Mouse (Mus musculus): Measurements from ENCODE around the gene Gm29609.
"Not testable (repeated sequence)": the region's sequence is repeated elsewhere in the genome, so short reads cannot be mapped to it uniquely, and the experiment has no call there.

Gene Gm29609

DNA sequence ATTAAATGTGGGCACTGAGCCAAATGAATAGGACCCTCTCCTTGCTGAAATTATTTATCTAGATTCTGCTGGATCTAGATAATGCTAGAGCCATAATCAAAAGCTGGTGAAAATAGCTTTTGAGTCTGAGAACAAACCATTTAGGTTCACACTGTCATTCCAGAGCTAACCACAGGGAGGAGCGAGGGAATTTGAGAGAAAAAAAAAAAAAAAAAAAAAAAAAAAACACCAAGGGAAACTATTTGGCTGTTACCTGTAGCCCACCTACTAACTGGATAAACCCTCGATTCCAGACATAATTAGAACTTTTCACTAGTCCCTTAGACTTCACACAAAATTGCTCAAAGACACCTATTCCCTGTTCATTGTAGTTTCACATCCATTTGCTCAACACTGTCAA lies 39.4 kb upstream of the Gm29609 start:
- Histone ChIP-seq H3K4me1 (replicated peaks; ENCODE audit: low read depth, low read length) (peaks cover 39% of the 10 kb centered on the region), H3K36me3 (ENCODE audit: insufficient read depth, low read length) (peaks cover 14% of the 10 kb centered on the region; the same call in 1 of the 2 replicates), H3K9me3 (ENCODE audit: low read length) (no peaks in the 10 kb centered on the region), H3K4me3 (replicated peaks; ENCODE audit: low read length) (peak overlapping the region; percentile 100), H3K27me3 (ENCODE audit: insufficient read depth, low read length) (no peaks in the 10 kb centered on the region)
- TF ChIP-seq NANOG (IDR thresholded peaks at IDR 0.05; ENCODE audit: borderline replicate concordance, low read length): no peak
- no peak for TF ChIP-seq POU5F1 (IDR thresholded peaks at IDR 0.05; ENCODE audit: borderline replicate concordance, low read length)
- TF ChIP-seq CTCF (conservative IDR thresholded peaks at IDR 0.05; ENCODE audit: low read length): peak; percentile 36; the same call in 1 of the 2 replicates

DNA sequence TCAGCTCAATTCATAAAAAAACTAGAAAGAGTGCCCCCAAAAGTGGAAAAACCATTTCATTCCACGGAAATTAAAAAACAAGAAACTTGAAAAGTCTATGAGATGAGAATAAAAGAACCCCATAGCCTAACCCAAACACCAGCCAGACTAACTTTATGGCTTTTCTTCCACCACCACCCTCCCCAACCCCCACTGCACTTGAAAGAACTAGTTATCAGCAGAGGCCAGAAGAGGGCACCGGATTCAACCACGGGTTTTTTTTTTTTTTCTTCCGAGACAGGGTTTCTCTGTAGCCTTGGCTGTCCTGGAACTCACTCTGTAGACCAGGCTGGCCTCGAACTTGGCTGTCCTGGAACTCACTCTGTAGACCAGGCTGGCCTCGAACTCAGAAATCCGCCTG lies 38.6 kb upstream of the Gm29609 start:
- no peak for TF ChIP-seq CTCF (conservative IDR thresholded peaks at IDR 0.05; ENCODE audit: low read length)
- no peak for TF ChIP-seq POU5F1 (IDR thresholded peaks at IDR 0.05; ENCODE audit: borderline replicate concordance, low read length)
- no peak for TF ChIP-seq NANOG (IDR thresholded peaks at IDR 0.05; ENCODE audit: borderline replicate concordance, low read length)
- Histone ChIP-seq H3K9me3 (ENCODE audit: low read length) (no peaks in the 10 kb centered on the region), H3K36me3 (ENCODE audit: insufficient read depth, low read length) (peaks cover 14% of the 10 kb centered on the region; the same call in 1 of the 2 replicates), H3K4me3 (replicated peaks; ENCODE audit: low read length) (no peak overlapping the region), H3K27me3 (ENCODE audit: insufficient read depth, low read length) (no peaks in the 10 kb centered on the region), H3K4me1 (replicated peaks; ENCODE audit: low read depth, low read length) (peaks cover 39% of the 10 kb centered on the region)

DNA sequence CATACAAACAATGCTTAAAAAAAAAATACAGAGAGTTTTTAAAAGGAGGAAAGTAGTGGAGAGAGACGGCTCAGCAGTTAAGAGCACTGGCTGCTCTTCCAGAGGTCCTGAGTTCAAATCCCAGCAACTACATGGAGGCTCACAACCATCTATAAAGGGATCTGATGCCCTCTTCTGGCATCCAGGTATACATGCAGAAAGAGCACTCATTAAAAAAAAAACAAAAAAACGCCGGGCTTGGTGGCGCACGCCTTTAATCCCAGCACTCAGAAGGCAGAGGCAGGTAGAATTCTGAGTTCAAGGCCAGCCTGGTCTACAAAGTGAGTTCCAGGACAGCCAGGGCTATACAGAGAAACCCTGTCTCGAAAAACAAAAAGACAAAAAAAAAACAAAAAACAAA lies 36.8 kb upstream of the Gm29609 start:
- H3K4me1 ChIP-seq (replicated peaks; ENCODE audit: low read depth, low read length): peaks cover 48% of the 10 kb centered on the region
- H3K9me3 ChIP-seq (ENCODE audit: low read length): not testable (repeated sequence)

DNA sequence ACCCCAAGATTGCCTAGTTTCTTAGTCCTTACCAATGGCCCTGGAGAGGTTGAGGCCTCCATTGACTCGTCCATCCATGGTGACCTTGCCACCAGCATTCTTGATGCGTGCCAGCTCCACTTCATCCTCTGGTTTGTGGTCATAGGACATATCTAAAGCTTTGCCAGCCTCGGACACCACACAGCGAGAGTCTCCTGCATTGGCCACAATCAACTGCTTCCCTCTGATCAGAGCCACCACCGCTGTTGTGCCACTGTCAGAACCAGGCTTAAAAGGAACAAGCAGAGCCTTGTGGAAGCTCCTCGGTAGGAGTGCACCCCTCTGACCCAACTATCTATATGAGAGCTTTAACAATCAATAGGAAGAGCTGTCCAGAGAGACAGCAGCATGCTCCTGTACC lies 24.7 kb upstream of the Gm29609 start:
- no peak overlapping the region for H3K4me3 ChIP-seq (replicated peaks; ENCODE audit: low read length)

More for the DNA sequence above, 36.8 kb upstream of the Gm29609 start:
- H3K27me3 ChIP-seq (ENCODE audit: insufficient read depth, low read length); H3K4me3 ChIP-seq (replicated peaks; ENCODE audit: low read length): not testable (repeated sequence)
- H3K36me3 ChIP-seq (ENCODE audit: insufficient read depth, low read length): peaks cover 14% of the 10 kb centered on the region

DNA sequence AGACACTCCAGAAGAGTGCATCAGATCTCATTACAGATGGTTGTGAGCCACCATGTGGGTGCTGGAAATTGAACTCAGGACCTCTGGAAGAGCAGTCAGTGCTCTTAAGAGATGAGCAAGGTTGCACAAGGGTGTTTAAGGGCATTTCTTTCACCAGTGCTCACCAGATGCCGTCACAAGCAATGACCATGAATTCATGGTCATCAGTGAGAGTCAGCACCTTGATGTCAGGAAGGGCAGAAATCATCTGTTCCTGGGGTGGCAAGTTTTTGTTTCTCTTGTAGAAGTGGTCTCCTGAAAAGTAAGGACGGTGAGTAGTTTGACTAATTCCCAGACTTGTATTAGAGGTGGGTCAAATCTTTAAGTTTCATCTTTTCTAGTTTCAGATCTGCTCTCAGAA lies 24.2 kb upstream of the Gm29609 start:
- no peak overlapping the region for H3K4me3 ChIP-seq (replicated peaks; ENCODE audit: low read length)
- H3K36me3 ChIP-seq (ENCODE audit: insufficient read depth, low read length): peaks cover 85% of the 10 kb centered on the region
- H3K27me3 ChIP-seq (ENCODE audit: insufficient read depth, low read length): no peaks in the 10 kb centered on the region
- H3K9me3 ChIP-seq (ENCODE audit: low read length): no peaks in the 10 kb centered on the region
- peaks cover 47% of the 10 kb centered on the region for H3K4me1 ChIP-seq (replicated peaks; ENCODE audit: low read depth, low read length)
- no peak for TF ChIP-seq POU5F1 (IDR thresholded peaks at IDR 0.05; ENCODE audit: borderline replicate concordance, low read length)
- TF ChIP-seq NANOG (IDR thresholded peaks at IDR 0.05; ENCODE audit: borderline replicate concordance, low read length): no peak
- no peak for TF ChIP-seq CTCF (conservative IDR thresholded peaks at IDR 0.05; ENCODE audit: low read length)

More for the DNA sequence above, 24.7 kb upstream of the Gm29609 start:
- TF ChIP-seq POU5F1 (IDR thresholded peaks at IDR 0.05; ENCODE audit: borderline replicate concordance, low read length) (no peak), CTCF (conservative IDR thresholded peaks at IDR 0.05; ENCODE audit: low read length) (no peak), NANOG (IDR thresholded peaks at IDR 0.05; ENCODE audit: borderline replicate concordance, low read length) (no peak)
- peaks cover 80% of the 10 kb centered on the region for H3K36me3 ChIP-seq (ENCODE audit: insufficient read depth, low read length)
- H3K4me1 ChIP-seq (replicated peaks; ENCODE audit: low read depth, low read length): peaks cover 41% of the 10 kb centered on the region
- H3K9me3 ChIP-seq (ENCODE audit: low read length): no peaks in the 10 kb centered on the region
- no peaks in the 10 kb centered on the region for H3K27me3 ChIP-seq (ENCODE audit: insufficient read depth, low read length)

DNA sequence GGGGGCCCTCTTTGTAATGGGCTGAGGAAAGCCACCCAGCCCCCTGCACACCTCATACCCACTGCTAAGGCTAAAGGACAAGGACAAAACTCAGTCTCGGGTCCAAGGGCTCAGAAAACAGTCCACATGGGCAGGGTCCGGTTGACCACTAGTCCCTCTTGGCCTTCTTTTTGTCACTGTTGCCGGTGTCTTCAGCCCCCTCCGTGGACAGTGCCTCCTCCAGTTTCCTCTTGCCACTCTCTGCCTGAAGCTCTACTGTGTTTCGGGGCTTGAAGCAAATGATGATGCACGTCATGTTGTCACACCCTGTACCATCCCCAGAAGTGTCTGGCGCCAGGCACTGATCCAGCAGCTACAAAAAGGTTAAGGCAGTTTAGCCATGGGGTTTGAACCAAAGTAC lies 23.2 kb upstream of the Gm29609 start:
- TF ChIP-seq CTCF (conservative IDR thresholded peaks at IDR 0.05; ENCODE audit: low read length): no peak
- TF ChIP-seq NANOG (IDR thresholded peaks at IDR 0.05; ENCODE audit: borderline replicate concordance, low read length): no peak
- TF ChIP-seq POU5F1 (IDR thresholded peaks at IDR 0.05; ENCODE audit: borderline replicate concordance, low read length): no peak
- Histone ChIP-seq H3K4me3 (replicated peaks; ENCODE audit: low read length) (peak overlapping the region; percentile 90), H3K9me3 (ENCODE audit: low read length) (no peaks in the 10 kb centered on the region), H3K4me1 (replicated peaks; ENCODE audit: low read depth, low read length) (peaks cover 56% of the 10 kb centered on the region), H3K27me3 (ENCODE audit: insufficient read depth, low read length) (no peaks in the 10 kb centered on the region), H3K36me3 (ENCODE audit: insufficient read depth, low read length) (peaks cover 86% of the 10 kb centered on the region)

DNA sequence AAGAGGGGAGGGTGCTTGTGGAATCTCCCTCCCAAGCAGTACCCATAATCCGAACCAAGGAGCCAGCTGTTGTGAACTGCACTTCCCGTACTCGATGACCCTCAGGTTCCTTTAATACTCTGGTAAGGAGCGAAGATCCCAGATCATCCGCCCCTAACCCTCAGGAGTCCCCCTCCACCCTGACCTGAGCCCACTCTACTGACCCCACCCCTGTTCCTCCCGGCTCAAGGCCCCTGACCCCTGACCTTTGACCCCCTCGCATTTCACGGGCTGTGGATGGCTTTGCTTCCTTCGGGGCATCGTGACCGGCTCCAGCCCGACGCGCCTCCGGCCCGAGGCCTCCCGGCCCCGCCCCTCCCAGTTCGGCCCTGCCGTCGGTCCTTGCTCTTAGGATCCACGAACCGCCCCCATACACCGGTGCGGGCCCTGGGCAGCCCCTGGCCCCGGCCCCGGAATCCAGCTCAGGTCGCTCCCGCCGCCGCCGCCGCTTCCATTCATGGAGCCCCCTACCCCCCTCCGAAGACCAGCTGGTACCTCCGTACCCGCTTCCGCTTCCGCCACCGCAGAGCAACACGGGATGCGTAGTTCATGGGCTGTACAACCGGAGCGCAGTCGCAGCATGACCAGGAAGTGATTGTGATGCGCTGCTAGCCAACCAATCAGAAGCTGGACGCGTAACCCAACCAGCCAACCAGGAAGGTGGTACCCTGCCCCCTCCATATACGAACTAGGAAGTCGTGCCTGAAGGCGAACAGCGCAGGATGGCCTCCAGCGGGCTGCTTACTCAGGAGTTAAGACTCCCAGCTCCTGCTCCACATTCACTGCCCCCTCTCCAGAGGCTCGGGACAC lies 22.3 kb upstream of the Gm29609 start, which contains the start of gene Zfp513:
Zfp513 (minus strand) TSS at position 562 of the 849 bp plus-strand sequence.
- no peak for TF ChIP-seq NANOG (IDR thresholded peaks at IDR 0.05; ENCODE audit: borderline replicate concordance, low read length)
- no peak for TF ChIP-seq CTCF (conservative IDR thresholded peaks at IDR 0.05; ENCODE audit: low read length)
- TF ChIP-seq POU5F1 (IDR thresholded peaks at IDR 0.05; ENCODE audit: borderline replicate concordance, low read length): no peak
- peaks cover 86% of the 10 kb centered on the region for H3K36me3 ChIP-seq (ENCODE audit: insufficient read depth, low read length)
- H3K4me1 ChIP-seq (replicated peaks; ENCODE audit: low read depth, low read length): peaks cover 66% of the 10 kb centered on the region
- H3K4me3 ChIP-seq (replicated peaks; ENCODE audit: low read length): peak within 1 kb of the TSS; percentile 90
- no peaks in the 10 kb centered on the region for H3K27me3 ChIP-seq (ENCODE audit: insufficient read depth, low read length)
- no peaks in the 10 kb centered on the region for H3K9me3 ChIP-seq (ENCODE audit: low read length)

DNA sequence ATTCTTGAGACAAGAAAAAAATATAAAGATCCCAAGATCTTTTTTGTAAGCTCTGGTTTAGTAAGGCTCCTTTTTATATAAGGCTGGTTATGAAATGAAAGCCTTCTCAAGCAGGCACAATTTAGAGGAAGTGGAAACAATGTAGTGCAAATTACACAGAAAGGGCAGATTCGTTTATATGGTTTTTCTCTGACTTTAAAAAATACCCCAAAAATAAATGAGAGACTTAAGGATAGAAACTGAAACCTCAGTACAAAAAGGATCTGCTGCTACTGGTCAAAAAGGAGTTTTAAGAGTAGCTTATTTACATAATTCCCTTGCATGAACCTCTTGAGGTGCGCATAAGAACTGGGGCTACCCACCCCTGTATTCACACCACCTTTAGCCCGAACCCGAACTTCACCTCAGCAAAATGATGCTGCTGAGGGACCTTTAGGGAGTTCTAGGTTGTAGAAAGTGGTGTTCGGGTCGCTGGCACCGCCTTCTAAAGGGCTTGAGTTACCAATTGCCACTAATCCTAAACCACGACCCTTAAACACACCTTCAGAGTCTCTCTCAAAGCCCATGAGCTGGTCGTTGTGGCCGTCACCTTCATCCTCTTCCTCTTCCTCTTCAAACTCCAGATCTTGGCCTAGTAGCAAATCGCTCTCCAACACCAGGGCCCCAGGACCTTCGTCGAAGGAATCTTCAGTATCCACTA lies 21.5 kb upstream of the Gm29609 start:
- peaks cover 72% of the 10 kb centered on the region for H3K4me1 ChIP-seq (replicated peaks; ENCODE audit: low read depth, low read length)
- peak overlapping the region; percentile 90 for H3K4me3 ChIP-seq (replicated peaks; ENCODE audit: low read length)
- TF ChIP-seq CTCF (conservative IDR thresholded peaks at IDR 0.05; ENCODE audit: low read length) (no peak), NANOG (IDR thresholded peaks at IDR 0.05; ENCODE audit: borderline replicate concordance, low read length) (no peak), POU5F1 (IDR thresholded peaks at IDR 0.05; ENCODE audit: borderline replicate concordance, low read length) (no peak)
- H3K9me3 ChIP-seq (ENCODE audit: low read length): no peaks in the 10 kb centered on the region
- peaks cover 87% of the 10 kb centered on the region for H3K36me3 ChIP-seq (ENCODE audit: insufficient read depth, low read length)
- H3K27me3 ChIP-seq (ENCODE audit: insufficient read depth, low read length): no peaks in the 10 kb centered on the region

All from E14TG2a.4 (cell line).